23 mouse cellular contexts compared by ENCODE assay signal in the genomic region with DNA sequence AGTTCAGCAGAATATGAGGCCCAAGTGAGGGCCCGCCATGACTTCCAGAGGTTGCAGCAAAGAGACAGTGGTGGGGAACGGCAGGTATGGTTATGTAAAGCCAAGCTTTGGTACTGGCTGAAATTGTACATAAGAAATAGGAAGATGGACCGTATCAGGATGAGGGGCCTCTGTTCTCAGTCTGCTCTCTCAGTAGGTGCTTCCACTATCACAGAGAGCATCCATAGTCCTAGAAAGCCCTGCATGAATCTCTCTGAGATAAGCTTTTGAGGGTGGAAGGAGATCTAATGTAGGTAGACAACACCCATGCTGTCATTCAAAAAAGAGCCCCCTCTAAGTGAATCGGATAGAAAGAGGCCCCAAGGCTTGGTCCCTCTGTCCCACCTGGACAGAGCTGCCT. TPM values are rescaled to one million over a fixed set of nuclear protein-coding genes. Genes with fewer than 3 reads are reported as not detected.
"Had no signal": no experiment of that assay in that cellular context is flagged by ENCODE, and none has a peak within 500 bp of the region (broad histone marks: within the 10 kb centered on the region; RNA-seq: fewer than 3 reads in every experiment).

No protein-coding gene starts in this region.

- H3K4me2 ChIP-seq: limb, embryonic 12.5 days; limb, embryonic 15.5 days; midbrain, embryonic 12.5 days; midbrain, embryonic 15.5 days; neural tube, embryonic 13.5 days; stomach, embryonic 15.5 days had no signal

- H3K36me3 ChIP-seq: limb, embryonic 12.5 days; limb, embryonic 15.5 days; midbrain, embryonic 12.5 days; midbrain, embryonic 15.5 days; neural tube, embryonic 13.5 days; stomach, embryonic 15.5 days had no signal

- H3K9ac ChIP-seq: limb, embryonic 12.5 days; limb, embryonic 15.5 days; midbrain, embryonic 12.5 days; midbrain, embryonic 15.5 days; neural tube, embryonic 13.5 days; stomach, embryonic 15.5 days had no signal

- DNase-seq: kidney, adult 18-20 months; kidney, adult 9 months; kidney, postnatal 14 days; kidney, postnatal 4 days; left cerebral cortex, postnatal 4 days; lung, adult 2 months; lung, postnatal 14 days; right cerebral cortex, postnatal 25 days; spleen, adult 18-20 months; thymus, postnatal 25 days had no signal

- H3K4me3 ChIP-seq: limb, embryonic 12.5 days; limb, embryonic 15.5 days; midbrain, embryonic 12.5 days; midbrain, embryonic 15.5 days; myocyte; neural tube, embryonic 13.5 days; stomach, embryonic 15.5 days had no signal

- H3K27ac ChIP-seq: limb, embryonic 12.5 days; limb, embryonic 15.5 days; macrophage; midbrain, embryonic 12.5 days; midbrain, embryonic 15.5 days; neural tube, embryonic 13.5 days; stomach, embryonic 15.5 days had no signal

- ATAC-seq: inflammation-experienced regulatory T-cells, adult 6 months; midbrain, embryonic 15.5 days had no signal

- H3K9me3 ChIP-seq: limb, embryonic 12.5 days; limb, embryonic 15.5 days; midbrain, embryonic 12.5 days; midbrain, embryonic 15.5 days; neural tube, embryonic 13.5 days; stomach, embryonic 15.5 days had no signal

RNA-seq across cellular contexts. Expression of a gene that starts 6.5 kb away (rescaled TPM):
- polyA plus RNA-seq: macrophage; thymus, postnatal 0 days had no signal

RNA-seq across cellular contexts. Expression of a gene that starts 15.7 kb away (rescaled TPM):
- polyA plus RNA-seq: inflammation-experienced regulatory T-cells, adult 6 months; intestine, embryonic 16.5 days; kidney, embryonic 16.5 days; limb, embryonic 12.5 days; limb, embryonic 15.5 days; lung, embryonic 16.5 days; macrophage; midbrain, embryonic 12.5 days; stomach, embryonic 15.5 days; thymus, postnatal 0 days had no signal
